Mouse (Mus musculus) cerebellum, adult 2 months (tissue): ENCODE data around the gene Hoxb3. TPM values are rescaled to one million over a fixed set of nuclear protein-coding genes. Genes with fewer than 3 reads are reported as not detected.

Source experiments
- DNase-seq, 2 experiments: peaks; one replicate each; pipeline ENCODE4 v3.0.0; 2021
- H3K27ac ChIP-seq: fragments of 200-500 bp; 2 replicates; pipeline ENCODE4 v1.5.1; 2012; ENCODE audit warnings: low read length, control low read depth, inconsistent platforms; ENCODE audit not compliant: insufficient read depth
- H3K27me3 ChIP-seq: fragments of 200-500 bp; 2 replicates; pipeline ENCODE4 v1.6.1; 2012; ENCODE audit warnings: inconsistent platforms, mild to moderate bottlenecking, low read length, moderate library complexity; ENCODE audit not compliant: control insufficient read depth, insufficient read depth
- H3K4me1 ChIP-seq: fragments of 200-500 bp; 2 replicates; pipeline ENCODE4 v1.6.1; 2011; ENCODE audit warnings: low read length; ENCODE audit not compliant: control insufficient read depth, insufficient read depth
- H3K4me3 ChIP-seq: fragments of 200-500 bp; replicated peaks from 2 replicates; pipeline ENCODE3; 2011; ENCODE audit warnings: mild to moderate bottlenecking, low read depth, low read length, control low read depth; ENCODE audit not compliant: insufficient read depth
- CTCF ChIP-seq: fragments of 200-500 bp; IDR thresholded peaks from 2 replicates; pipeline ENCODE4 v1.5.1; 2011; ENCODE audit warnings: low read depth, mild to moderate bottlenecking, control low read depth, low read length, moderate library complexity, borderline replicate concordance; ENCODE audit not compliant: insufficient read depth
- POLR2A ChIP-seq: fragments of 200-500 bp; IDR thresholded peaks from 2 replicates; pipeline ENCODE4 v1.6.1; 2011; ENCODE audit warnings: low read length, control low read depth, borderline replicate concordance; ENCODE audit not compliant: insufficient read depth
- WGBS: fragments of 180-500 bp; shearing (Covaris S2); methylation state at CpG from one replicate; pipeline ENCODE4 v1.1.7; 2018; 5-methylcytosine and 5-hydroxymethylcytosine counted together
- polyA plus RNA-seq: library from polyadenylated mRNA; depleted of rRNA; stranded (reverse); fragments of >200 nt; gene quantifications from 2 replicates; pipeline ENCODE4 v1.2.3, GENCODE M21; 2012

The Hoxb3 gene
- polyA plus RNA-seq, 1 experiment: 5.5 TPM

GRCm38 (mm10) chr11:96365441-96366091 lies 42.4 kb downstream of the Hoxb3 start, which contains the start of gene Hoxb1:
Gene Hoxb1 (plus strand): TSS chr11:96365752.
- no peak for DNase-seq
- H3K27ac ChIP-seq: no peak within 1 kb of the TSS
- 2% methylated on average over 26 of the region's 26 CpGs for WGBS
- peaks cover 2% of the 10 kb centered on the region; the same call in 1 of the 2 replicates for H3K27me3 ChIP-seq
- no peak within 1 kb of the TSS for H3K4me3 ChIP-seq
- TF ChIP-seq POLR2A: no peak
- no peak for TF ChIP-seq CTCF
- no peaks in the 10 kb centered on the region for H3K4me1 ChIP-seq

- no peak overlapping the region for H3K4me3 ChIP-seq
Measured at GRCm38 (mm10) chr11:96366092-96367041, 43.2 kb downstream of the Hoxb3 start.

GRCm38 (mm10) chr11:96367141-96367540 lies 44.0 kb downstream of the Hoxb3 start:
- Histone ChIP-seq H3K4me3 (no peak overlapping the region), H3K4me1 (no peaks in the 10 kb centered on the region), H3K27ac (no peak overlapping the region), H3K27me3 (peaks cover 2% of the 10 kb centered on the region; the same call in 1 of the 2 replicates)
- 8% methylated on average over 6 of the region's 6 CpGs for WGBS
- TF ChIP-seq POLR2A (no peak), CTCF (no peak)
- DNase-seq: no peak

More at GRCm38 (mm10) chr11:96366092-96367041, 43.2 kb downstream of the Hoxb3 start:
- 2% methylated on average over 47 of the region's 47 CpGs for WGBS
- H3K27me3 ChIP-seq: peaks cover 2% of the 10 kb centered on the region; the same call in 1 of the 2 replicates
- DNase-seq: no peak
- TF ChIP-seq POLR2A (no peak), CTCF (no peak)
- no peak overlapping the region for H3K27ac ChIP-seq
- H3K4me1 ChIP-seq: no peaks in the 10 kb centered on the region

GRCm38 (mm10) chr11:96368686-96369085 lies 45.6 kb downstream of the Hoxb3 start:
- Histone ChIP-seq H3K27ac (no peak overlapping the region), H3K4me3 (no peak overlapping the region), H3K27me3 (peaks cover 2% of the 10 kb centered on the region; the same call in 1 of the 2 replicates), H3K4me1 (no peaks in the 10 kb centered on the region)
- 4% methylated on average over 5 of the region's 5 CpGs for WGBS
- no peak for DNase-seq
- TF ChIP-seq POLR2A: no peak
- no peak for TF ChIP-seq CTCF

GRCm38 (mm10) chr11:96369140-96369539 lies 46.0 kb downstream of the Hoxb3 start:
- WGBS: 5% methylated on average over 7 of the region's 7 CpGs

GRCm38 (mm10) chr11:96371726-96372125 lies 48.6 kb downstream of the Hoxb3 start:
- H3K4me3 ChIP-seq: no peak overlapping the region
- 10% methylated on average over 3 of the region's 3 CpGs for WGBS
- H3K4me1 ChIP-seq: no peaks in the 10 kb centered on the region
- DNase-seq: no peak
- TF ChIP-seq POLR2A (no peak), CTCF (no peak)
- no peak overlapping the region for H3K27ac ChIP-seq
- peaks cover 2% of the 10 kb centered on the region; the same call in 1 of the 2 replicates for H3K27me3 ChIP-seq

More at GRCm38 (mm10) chr11:96369140-96369539, 46.0 kb downstream of the Hoxb3 start:
- no peak overlapping the region for H3K4me3 ChIP-seq
- H3K4me1 ChIP-seq: no peaks in the 10 kb centered on the region
- TF ChIP-seq POLR2A: no peak
- TF ChIP-seq CTCF: no peak
- H3K27ac ChIP-seq: no peak overlapping the region
- DNase-seq: no peak
- peaks cover 2% of the 10 kb centered on the region; the same call in 1 of the 2 replicates for H3K27me3 ChIP-seq

GRCm38 (mm10) chr11:96372519-96372918 lies 49.4 kb downstream of the Hoxb3 start:
- TF ChIP-seq POLR2A (no peak), CTCF (no peak)
- WGBS: 7% methylated on average over 3 of the region's 3 CpGs
- no peaks in the 10 kb centered on the region; the same call in 1 of the 2 replicates for H3K27me3 ChIP-seq

GRCm38 (mm10) chr11:96374810-96375209 lies 51.7 kb downstream of the Hoxb3 start:
- WGBS: 5% methylated on average over 7 of the region's 7 CpGs
- DNase-seq: no peak
- H3K4me1 ChIP-seq: no peaks in the 10 kb centered on the region
- no peak overlapping the region for H3K27ac ChIP-seq
- H3K27me3 ChIP-seq: no peaks in the 10 kb centered on the region; the same call in 1 of the 2 replicates
- TF ChIP-seq POLR2A (no peak), CTCF (no peak)
- H3K4me3 ChIP-seq: no peak overlapping the region

More at GRCm38 (mm10) chr11:96372519-96372918, 49.4 kb downstream of the Hoxb3 start:
- Histone ChIP-seq H3K4me1 (no peaks in the 10 kb centered on the region), H3K27ac (no peak overlapping the region), H3K4me3 (no peak overlapping the region)
- DNase-seq: no peak
